Comparison of ENCODE assay signal across 8 mouse cellular contexts in genomic region chr10:75643741-75644343, GRCm38 (mm10). TPM values are rescaled to one million over a fixed set of nuclear protein-coding genes. Genes with fewer than 3 reads are reported as not detected.
DNase-seq lines count a peak whose midpoint lies in the region; ATAC-seq lines count a peak whose summit lies in the region.

Gene Susd2 (minus strand): TSS chr10:75644008.

- H3K36me3 ChIP-seq in heart, embryonic 11.5 days (ENCODE audit: control insufficient read depth, insufficient read depth, low read length) = peaks cover 6% of the 10 kb centered on the region; the same call in 1 of the 2 replicates
- H3K36me3 ChIP-seq in forebrain, embryonic 16.5 days (ENCODE audit: control insufficient read depth, insufficient read depth) = no peaks in the 10 kb centered on the region; the same call in 1 of the 2 replicates
- 0 out of 2 replicates have a peak, but pooled peaks cover 8% of the 10 kb centered on the region for H3K36me3 ChIP-seq in lung, embryonic 15.5 days

- H3K9ac ChIP-seq in heart, embryonic 11.5 days (ENCODE audit: low read depth, low read length) = peak within 1 kb of the TSS; percentile 52
- no peak within 1 kb of the TSS for H3K9ac ChIP-seq in forebrain, embryonic 16.5 days (replicated peaks; ENCODE audit: low read depth, low read length)
- H3K9ac ChIP-seq in lung, embryonic 15.5 days = no peak within 1 kb of the TSS

- peak within 1 kb of the TSS; percentile 44 for H3K4me2 ChIP-seq in heart, embryonic 11.5 days
- H3K4me2 ChIP-seq in forebrain, embryonic 16.5 days (ENCODE audit: low read length) = no peak within 1 kb of the TSS; the same call in 1 of the 2 replicates
- peak within 1 kb of the TSS; percentile 26; the same call in 1 of the 2 replicates for H3K4me2 ChIP-seq in lung, embryonic 15.5 days

- H3K4me1 ChIP-seq in heart, embryonic 11.5 days (ENCODE audit: control insufficient read depth, insufficient read depth, low read length) = peaks cover 14% of the 10 kb centered on the region
- peaks cover 18% of the 10 kb centered on the region for H3K4me1 ChIP-seq in forebrain, embryonic 16.5 days (replicated peaks; ENCODE audit: control insufficient read depth, insufficient read depth, low read length)
- peaks cover 12% of the 10 kb centered on the region; the same call in 1 of the 2 replicates for H3K4me1 ChIP-seq in lung, embryonic 15.5 days

- peak within 1 kb of the TSS; percentile 3; the same call in 1 of the 2 replicates for H3K4me3 ChIP-seq in heart, embryonic 11.5 days (ENCODE audit: low read depth, low read length)
- no peak within 1 kb of the TSS for H3K4me3 ChIP-seq in forebrain, embryonic 16.5 days (replicated peaks; ENCODE audit: low read length)
- no peak within 1 kb of the TSS for H3K4me3 ChIP-seq in lung, embryonic 15.5 days

- H3K9me3 ChIP-seq in heart, embryonic 11.5 days (replicated peaks; ENCODE audit: control insufficient read depth, low read length) = no peaks in the 10 kb centered on the region
- H3K9me3 ChIP-seq in forebrain, embryonic 16.5 days (ENCODE audit: control insufficient read depth, low read length) = no peaks in the 10 kb centered on the region
- H3K9me3 ChIP-seq in lung, embryonic 15.5 days = no peaks in the 10 kb centered on the region

- no peak for DNase-seq in heart, adult 11 months
- DNase-seq in cerebellum, adult 18-20 months = peak; percentile 88
- peak; percentile 87 to 93 for DNase-seq in kidney, adult 8-10 months
- peak; percentile 37 for DNase-seq in retina, postnatal 7 days (ENCODE audit: low read depth, low spot score)
- no peak for DNase-seq in layer of hippocampus, adult 9-10 months (ENCODE audit: low spot score)

- 0 out of 2 replicates have a peak, but pooled peaks have one; percentile 60 for ATAC-seq in heart, embryonic 11.5 days (replicated peaks; ENCODE audit: insufficient number of reproducible peaks, low FRiP score, low TSS enrichment)
- ATAC-seq in forebrain, embryonic 16.5 days = peak; percentile 41
- ATAC-seq in lung, embryonic 15.5 days (ENCODE audit: borderline replicate concordance, extremely low read depth, low FRiP score, low TSS enrichment) = peak; percentile 33

- no peak within 1 kb of the TSS for H3K27ac ChIP-seq in heart, embryonic 11.5 days (ENCODE audit: low read depth, low read length)
- no peak within 1 kb of the TSS for H3K27ac ChIP-seq in forebrain, embryonic 16.5 days (ENCODE audit: low read length)
- no peak within 1 kb of the TSS for H3K27ac ChIP-seq in lung, embryonic 15.5 days

- no peaks in the 10 kb centered on the region for H3K27me3 ChIP-seq in heart, embryonic 11.5 days (ENCODE audit: control insufficient read depth, insufficient read depth, low read length)
- H3K27me3 ChIP-seq in forebrain, embryonic 16.5 days (replicated peaks; ENCODE audit: control insufficient read depth, insufficient read depth, low read length) = no peaks in the 10 kb centered on the region
- H3K27me3 ChIP-seq in lung, embryonic 15.5 days = no peaks in the 10 kb centered on the region

- WGBS in heart, embryonic 11.5 days (ENCODE audit: insufficient replicate concordance) = 3% methylated on average over 11 of the region's 11 CpGs
- WGBS in forebrain, embryonic 16.5 days = 5% methylated on average over 11 of the region's 11 CpGs
- 6% methylated on average over 11 of the region's 11 CpGs for WGBS in lung, embryonic 15.5 days

RNA-seq across cellular contexts. Expression of gene Susd2, which starts in this region (rescaled TPM):
- polyA plus RNA-seq in heart, embryonic 11.5 days (2014; fragmentation: Nextera tagmentation; extraction: Ambion mirVana) = 1.4 and 2.1 TPM in 2 replicates
- 1.2 and 1.3 TPM in 2 replicates for polyA plus RNA-seq in forebrain, embryonic 16.5 days (2015; fragmentation: Nextera tagmentation; extraction: Ambion mirVana)
- 6.2 and 8.6 TPM in 2 replicates for polyA plus RNA-seq in lung, embryonic 15.5 days (2015; fragmentation: Nextera tagmentation; extraction: Ambion mirVana)

Comparison
In these comparisons a context has a peak if more than half of its experiments do, and no peak if none do; other contexts are left out.
1. DNase-seq: peak in cerebellum, adult 18-20 months (2 of 2), kidney, adult 8-10 months (2 of 2) and retina, postnatal 7 days (single experiment); none in heart, adult 11 months (single experiment) and layer of hippocampus, adult 9-10 months (single experiment).
2. Peak in every context shown above with its lines, with median percentiles within 50 percentile points of each other: ATAC-seq.